Mouse (Mus musculus) limb, embryonic 15.5 days (tissue): ENCODE measurements around the gene Fgfr2. TPM values are rescaled to one million over a fixed set of nuclear protein-coding genes. Genes with fewer than 3 reads are reported as not detected.

ENCODE experiments used
- ATAC-seq: fragments of 200-750 bp; cut with Nextera tagmentation; 2 replicates; pipeline ENCODE4 v1.8.0; 2017; ENCODE audit warnings: low read depth, moderate TSS enrichment; ENCODE audit not compliant: insufficient number of reproducible peaks, low FRiP score, low TSS enrichment
- H3K27ac ChIP-seq: fragments of 300-500 bp; sonication (generic); 2 replicates; pipeline ENCODE4 v1.5.1; 2015; ENCODE audit warnings: moderate library complexity, mild to moderate bottlenecking, inconsistent platforms
- H3K27me3 ChIP-seq: fragments of 300-500 bp; sonication (generic); 2 replicates; pipeline ENCODE4 v1.6.1; 2015; ENCODE audit warnings: inconsistent platforms
- H3K36me3 ChIP-seq: fragments of 300-500 bp; sonication (generic); 2 replicates; pipeline ENCODE4 v1.6.1; 2015; ENCODE audit warnings: inconsistent platforms
- H3K4me1 ChIP-seq: fragments of 300-500 bp; sonication (generic); 2 replicates; pipeline ENCODE4 v1.6.1; 2015; ENCODE audit warnings: inconsistent platforms
- H3K4me2 ChIP-seq: fragments of 300-500 bp; sonication (generic); 2 replicates; pipeline ENCODE4 v1.6.1; 2015; ENCODE audit warnings: mild to moderate bottlenecking, inconsistent platforms
- H3K4me3 ChIP-seq: fragments of 300-500 bp; sonication (generic); 2 replicates; pipeline ENCODE4 v1.5.1; 2015; ENCODE audit warnings: mild to moderate bottlenecking, inconsistent platforms
- H3K9ac ChIP-seq: fragments of 300-500 bp; sonication (generic); 2 replicates; pipeline ENCODE4 v1.6.1; 2015; ENCODE audit warnings: inconsistent platforms
- H3K9me3 ChIP-seq: fragments of 300-500 bp; sonication (generic); 2 replicates; pipeline ENCODE4 v1.6.1; 2016; ENCODE audit warnings: inconsistent platforms
- WGBS: fragments of 180-500 bp; shearing (Covaris S2); methylation state at CpG from one replicate; pipeline ENCODE4 v1.1.7; 2015; 5-methylcytosine and 5-hydroxymethylcytosine counted together
- polyA plus RNA-seq: library from polyadenylated mRNA; unstranded; fragments of >200 nt; fragmentation: Nextera tagmentation; extraction: Ambion mirVana; gene quantifications from 2 replicates; pipeline ENCODE4 v1.2.1, GENCODE M21; 2015

Fgfr2 gene
- polyA plus RNA-seq, 1 experiment from 2014 or later: 101 TPM

GRCm38 (mm10) chr7:132306671-132307412 is 816.3 kb downstream of the Fgfr2 start:
- WGBS: 93% methylated on average over 8 of the region's 8 CpGs
- peaks cover 27% of the 10 kb centered on the region for H3K4me1 ChIP-seq
- no peak for ATAC-seq

GRCm38 (mm10) chr7:132305492-132306375 is 817.4 kb downstream of the Fgfr2 start:
- Histone ChIP-seq H3K4me3 (no peak overlapping the region), H3K27me3 (no peaks in the 10 kb centered on the region), H3K27ac (no peak overlapping the region), H3K4me2 (no peak overlapping the region), H3K9ac (no peak overlapping the region), H3K9me3 (no peaks in the 10 kb centered on the region), H3K36me3 (no peaks in the 10 kb centered on the region), H3K4me1 (peaks cover 20% of the 10 kb centered on the region)
- WGBS: 82% methylated on average over 5 of the region's 5 CpGs
- no peak for ATAC-seq

More at GRCm38 (mm10) chr7:132306671-132307412, 816.3 kb downstream of the Fgfr2 start:
- no peak overlapping the region for H3K9ac ChIP-seq
- no peaks in the 10 kb centered on the region for H3K9me3 ChIP-seq
- H3K4me3 ChIP-seq: no peak overlapping the region
- no peaks in the 10 kb centered on the region for H3K27me3 ChIP-seq
- H3K36me3 ChIP-seq: no peaks in the 10 kb centered on the region
- H3K4me2 ChIP-seq: no peak overlapping the region
- H3K27ac ChIP-seq: no peak overlapping the region

- WGBS: 77% methylated on average over 8 of the region's 8 CpGs
- peaks cover 28% of the 10 kb centered on the region for H3K4me1 ChIP-seq
Observed at GRCm38 (mm10) chr7:132304424-132305085, 818.6 kb downstream of the Fgfr2 start.

GRCm38 (mm10) chr7:132303988-132304387 is 819.2 kb downstream of the Fgfr2 start:
- no peaks in the 10 kb centered on the region for H3K36me3 ChIP-seq
- no peak overlapping the region for H3K9ac ChIP-seq
- no peak overlapping the region for H3K4me2 ChIP-seq
- no peaks in the 10 kb centered on the region for H3K9me3 ChIP-seq
- ATAC-seq: no peak
- no peak overlapping the region for H3K27ac ChIP-seq
- H3K4me1 ChIP-seq: peaks cover 26% of the 10 kb centered on the region
- 62% methylated on average over 7 of the region's 7 CpGs for WGBS
- no peaks in the 10 kb centered on the region for H3K27me3 ChIP-seq
- no peak overlapping the region for H3K4me3 ChIP-seq

More at GRCm38 (mm10) chr7:132304424-132305085, 818.6 kb downstream of the Fgfr2 start:
- no peak for ATAC-seq
- Histone ChIP-seq H3K9me3 (no peaks in the 10 kb centered on the region), H3K4me2 (no peak overlapping the region), H3K27ac (no peak overlapping the region), H3K36me3 (no peaks in the 10 kb centered on the region), H3K9ac (no peak overlapping the region), H3K4me3 (no peak overlapping the region), H3K27me3 (no peaks in the 10 kb centered on the region)

- no peak overlapping the region for H3K27ac ChIP-seq
- H3K36me3 ChIP-seq: no peaks in the 10 kb centered on the region
- ATAC-seq: no peak
- H3K27me3 ChIP-seq: no peaks in the 10 kb centered on the region
- H3K4me2 ChIP-seq: no peak overlapping the region
- WGBS: 51% methylated on average over 8 of the region's 8 CpGs
- peaks cover 24% of the 10 kb centered on the region for H3K4me1 ChIP-seq
- H3K9me3 ChIP-seq: no peaks in the 10 kb centered on the region
- no peak overlapping the region for H3K4me3 ChIP-seq
- H3K9ac ChIP-seq: no peak overlapping the region
Observed at GRCm38 (mm10) chr7:132302508-132303241, 820.5 kb downstream of the Fgfr2 start.

- ATAC-seq: no peak
- peaks cover 29% of the 10 kb centered on the region for H3K4me1 ChIP-seq
- WGBS: 20% methylated on average over 5 of the region's 5 CpGs
Observed at GRCm38 (mm10) chr7:132299661-132300210, 823.4 kb downstream of the Fgfr2 start.

GRCm38 (mm10) chr7:132298412-132298990 is 824.6 kb downstream of the Fgfr2 start:
- H3K27me3 ChIP-seq: no peaks in the 10 kb centered on the region
- 53% methylated on average over 7 of the region's 7 CpGs for WGBS
- H3K4me2 ChIP-seq: no peak overlapping the region
- no peak overlapping the region for H3K4me3 ChIP-seq
- no peaks in the 10 kb centered on the region for H3K9me3 ChIP-seq
- no peaks in the 10 kb centered on the region for H3K36me3 ChIP-seq
- H3K4me1 ChIP-seq: peaks cover 29% of the 10 kb centered on the region
- H3K9ac ChIP-seq: no peak overlapping the region
- no peak overlapping the region for H3K27ac ChIP-seq
- no peak for ATAC-seq

More at GRCm38 (mm10) chr7:132299661-132300210, 823.4 kb downstream of the Fgfr2 start:
- Histone ChIP-seq H3K9me3 (no peaks in the 10 kb centered on the region), H3K27me3 (no peaks in the 10 kb centered on the region), H3K9ac (no peak overlapping the region), H3K27ac (peak overlapping the region; percentile 38), H3K4me3 (no peak overlapping the region), H3K4me2 (no peak overlapping the region), H3K36me3 (no peaks in the 10 kb centered on the region)

GRCm38 (mm10) chr7:132296661-132297443 is 826.3 kb downstream of the Fgfr2 start:
- no peak for ATAC-seq
- no peak overlapping the region for H3K4me3 ChIP-seq
- 71% methylated on average over 4 of the region's 4 CpGs for WGBS

GRCm38 (mm10) chr7:132296132-132296531 is 827.0 kb downstream of the Fgfr2 start:
- Histone ChIP-seq H3K4me3 (no peak overlapping the region), H3K27me3 (no peaks in the 10 kb centered on the region), H3K4me1 (peaks cover 22% of the 10 kb centered on the region), H3K27ac (no peak overlapping the region), H3K4me2 (no peak overlapping the region), H3K9ac (no peak overlapping the region), H3K36me3 (no peaks in the 10 kb centered on the region), H3K9me3 (no peaks in the 10 kb centered on the region)
- no peak for ATAC-seq
- WGBS: 57% methylated on average over 3 of the region's 3 CpGs

More at GRCm38 (mm10) chr7:132296661-132297443, 826.3 kb downstream of the Fgfr2 start:
- Histone ChIP-seq H3K27ac (no peak overlapping the region), H3K4me1 (peaks cover 20% of the 10 kb centered on the region), H3K27me3 (no peaks in the 10 kb centered on the region), H3K9ac (no peak overlapping the region), H3K9me3 (no peaks in the 10 kb centered on the region), H3K4me2 (no peak overlapping the region), H3K36me3 (no peaks in the 10 kb centered on the region)

- 76% methylated on average over 3 of the region's 3 CpGs for WGBS
- H3K36me3 ChIP-seq: no peaks in the 10 kb centered on the region
- peaks cover 54% of the 10 kb centered on the region for H3K4me1 ChIP-seq
- H3K4me3 ChIP-seq: no peak overlapping the region
- H3K4me2 ChIP-seq: no peak overlapping the region
- no peak overlapping the region for H3K9ac ChIP-seq
- no peaks in the 10 kb centered on the region for H3K9me3 ChIP-seq
- peak overlapping the region; percentile 33; the same call in 1 of the 2 replicates for H3K27ac ChIP-seq
- no peaks in the 10 kb centered on the region for H3K27me3 ChIP-seq
- ATAC-seq: no peak
Observed at GRCm38 (mm10) chr7:132287340-132287664, 835.8 kb downstream of the Fgfr2 start.
